Mouse (Mus musculus) thymus, postnatal 25 days (tissue): ENCODE measurements around the gene Ddr2.

Experiments used
- DNase-seq: peaks from one replicate; pipeline ENCODE4 v3.0.0; 2022

Ddr2 gene

DNA sequence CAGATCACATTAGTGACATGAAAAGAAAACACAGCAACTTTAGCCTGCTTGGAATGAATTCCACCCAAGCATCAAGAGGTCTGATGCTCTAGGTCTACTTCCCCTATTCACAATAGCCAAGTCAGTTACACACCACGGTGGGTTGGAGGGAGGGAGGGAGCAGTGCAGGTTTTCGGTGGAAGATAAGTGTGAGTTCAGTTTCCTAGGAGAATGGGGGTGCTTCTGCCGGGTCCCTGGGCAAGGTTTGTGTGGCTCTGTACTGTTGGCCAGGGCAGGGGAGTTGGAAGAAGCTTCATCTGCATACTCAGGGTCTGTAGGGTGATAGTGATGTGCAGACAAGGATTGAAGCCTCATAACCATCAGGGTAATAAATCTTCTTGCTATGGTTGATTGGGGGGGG, 164.6 kb downstream of the Ddr2 start:
- no peak for DNase-seq

DNA sequence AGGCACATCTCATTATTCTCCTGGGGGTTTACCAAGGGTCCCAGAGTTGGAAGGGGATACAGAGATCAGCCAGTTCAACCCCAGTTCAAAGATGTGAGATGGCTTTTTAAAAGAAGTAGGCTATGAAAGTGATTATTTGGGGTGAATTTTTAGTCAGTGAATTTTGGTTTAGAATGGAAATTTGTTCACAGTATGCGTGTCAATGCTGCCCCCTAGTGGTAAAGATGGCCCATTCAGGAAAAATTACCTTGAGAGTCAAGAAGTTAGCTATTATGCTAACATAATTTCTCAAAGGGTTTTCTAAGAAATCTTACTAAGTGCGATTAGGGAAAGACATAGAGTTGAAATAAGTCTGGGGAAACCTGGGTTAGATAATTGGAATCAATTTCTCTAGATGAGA, 171.2 kb downstream of the Ddr2 start:
- DNase-seq: peak; percentile 20

DNA sequence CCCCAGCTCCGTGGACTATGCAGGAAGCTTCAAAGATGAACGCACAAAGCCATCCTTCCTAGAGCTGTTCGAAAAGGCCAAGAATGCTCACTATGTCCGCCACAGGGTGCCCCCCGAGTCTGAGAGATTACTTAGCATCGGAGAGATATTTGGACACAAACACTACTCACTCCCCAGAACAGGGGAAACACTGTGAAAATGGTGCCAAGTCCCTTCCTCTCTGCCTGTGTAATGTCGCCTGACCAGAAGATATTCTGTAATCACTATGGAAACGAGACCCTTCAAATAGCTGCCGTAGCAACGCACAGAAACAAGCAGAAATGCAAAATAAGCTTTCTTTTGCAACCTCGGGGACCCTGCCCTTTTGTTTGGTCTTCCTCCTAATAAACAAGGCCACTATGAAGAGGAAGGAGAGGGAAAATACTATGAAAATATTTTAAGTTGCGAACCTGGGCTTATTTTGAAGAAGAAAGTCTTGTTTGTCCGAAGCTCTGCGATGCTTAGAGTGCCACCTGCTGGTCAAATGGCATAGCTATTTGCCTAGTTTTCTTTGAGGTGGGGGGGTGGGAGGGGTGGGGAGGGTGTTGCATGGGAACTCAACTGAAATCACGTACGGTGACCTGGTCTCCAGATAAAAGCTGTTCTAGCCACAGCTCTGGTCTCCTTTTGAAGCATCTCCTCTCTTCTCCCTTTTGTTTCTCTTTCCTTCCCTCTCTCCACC, 176.4 kb downstream of the Ddr2 start:
- DNase-seq: peak; percentile 22

DNA sequence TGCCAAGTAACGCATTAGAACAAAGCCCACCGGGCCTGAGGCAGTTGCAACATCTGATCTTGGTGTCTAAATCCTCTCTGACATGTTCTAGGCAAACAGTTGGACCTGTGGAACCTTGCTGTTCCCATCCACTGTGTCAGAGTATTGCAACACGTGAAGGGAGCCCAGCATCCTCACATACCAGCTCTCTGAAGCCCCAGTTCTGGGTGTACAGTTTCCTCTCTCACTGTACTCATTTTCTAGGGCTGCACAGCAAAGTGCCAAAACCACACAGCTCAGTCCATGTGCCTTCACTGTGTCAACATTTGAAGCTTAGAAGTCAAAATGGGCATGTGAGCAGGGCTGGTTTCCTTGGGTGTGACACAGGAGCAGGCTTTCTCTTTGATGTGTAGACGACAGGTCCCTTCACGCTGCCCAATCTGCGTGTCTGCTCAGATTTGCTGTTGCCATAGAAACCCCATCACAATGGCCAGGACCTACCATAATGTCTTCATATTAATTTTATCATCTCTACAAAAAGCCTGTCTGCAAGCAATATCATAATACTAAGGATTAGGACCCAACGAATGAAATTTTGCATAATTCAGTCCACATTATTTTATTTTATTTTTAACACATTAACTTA, 178.3 kb downstream of the Ddr2 start:
- DNase-seq: no peak

DNA sequence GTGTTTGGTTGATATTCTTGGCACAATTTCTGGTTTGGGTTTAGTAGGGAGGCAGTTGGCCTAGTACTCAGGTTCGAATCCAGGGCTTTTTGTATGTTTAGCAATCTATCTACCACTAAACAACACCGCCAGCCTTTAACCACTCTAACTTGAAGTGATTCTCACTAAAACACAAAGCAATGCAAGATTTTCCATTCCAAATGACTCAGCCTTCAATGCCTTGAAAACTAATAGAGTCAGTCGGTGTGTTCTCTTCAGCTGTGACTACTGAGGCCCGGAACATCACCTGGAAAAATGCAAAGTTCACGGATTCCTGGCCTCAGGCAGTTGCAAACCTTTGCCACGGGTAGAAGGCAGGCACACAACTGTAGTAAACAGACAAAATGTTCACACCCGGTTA, 178.9 kb downstream of the Ddr2 start:
- DNase-seq: no peak

DNA sequence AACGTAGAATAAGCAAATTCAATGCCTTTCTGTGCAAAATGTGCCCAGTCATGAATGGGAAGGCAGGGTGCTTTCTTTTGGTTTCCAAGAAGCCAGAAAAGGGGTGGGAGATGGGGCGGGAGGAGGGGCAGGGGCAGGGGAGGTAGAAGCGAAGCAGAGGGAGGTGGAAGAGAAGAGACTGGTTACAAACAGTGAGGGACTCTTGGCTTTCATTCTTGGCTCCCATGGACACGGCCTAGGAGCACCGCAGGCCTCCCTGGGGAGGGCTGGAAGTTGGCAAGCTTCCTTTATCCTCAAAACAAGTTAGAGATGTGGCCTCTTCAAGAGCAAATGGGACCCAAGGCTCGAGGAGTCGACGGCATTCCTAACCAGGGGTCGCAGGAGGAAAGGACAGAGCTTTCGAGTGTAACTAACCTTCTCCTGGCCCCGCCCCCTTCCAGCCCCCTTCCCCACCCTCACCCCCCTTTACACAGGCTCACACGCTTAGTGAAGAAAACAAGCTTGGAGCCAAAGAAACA, 182.0 kb downstream of the Ddr2 start, which contains the start of gene Ccdc190:
Gene Ccdc190 (plus strand): TSS at position 195 of the 518 bp plus-strand sequence.
- DNase-seq: no peak

DNA sequence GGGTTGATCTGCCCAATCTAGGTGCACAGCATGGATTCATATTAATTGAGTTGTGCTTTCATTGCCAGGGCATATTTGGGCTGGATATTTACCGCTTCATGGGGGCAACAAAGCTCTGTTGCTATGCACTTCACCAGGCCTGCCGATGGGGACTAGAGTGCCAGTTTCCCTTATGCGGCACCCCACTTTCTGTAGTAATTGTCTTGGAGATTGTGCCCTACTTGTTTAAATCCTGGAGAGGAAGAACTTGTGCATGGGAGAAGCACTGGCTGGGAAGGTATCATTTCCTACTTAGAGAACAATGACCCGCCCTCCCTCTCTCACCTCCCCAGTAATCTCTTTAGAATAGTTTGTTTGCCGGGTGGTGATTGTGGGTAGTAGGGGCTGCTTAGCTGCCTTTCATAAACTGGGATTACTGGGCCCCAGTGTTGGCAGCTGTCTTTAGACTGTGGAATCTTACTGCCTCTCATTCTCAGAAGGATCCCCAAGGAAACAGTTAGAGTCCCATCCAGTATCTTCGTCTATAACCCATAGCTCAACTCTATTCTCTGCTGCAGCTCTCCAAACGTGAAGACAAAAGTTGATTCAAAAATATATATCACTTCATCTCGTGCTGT, 182.7 kb downstream of the Ddr2 start:
- DNase-seq: no peak

DNA sequence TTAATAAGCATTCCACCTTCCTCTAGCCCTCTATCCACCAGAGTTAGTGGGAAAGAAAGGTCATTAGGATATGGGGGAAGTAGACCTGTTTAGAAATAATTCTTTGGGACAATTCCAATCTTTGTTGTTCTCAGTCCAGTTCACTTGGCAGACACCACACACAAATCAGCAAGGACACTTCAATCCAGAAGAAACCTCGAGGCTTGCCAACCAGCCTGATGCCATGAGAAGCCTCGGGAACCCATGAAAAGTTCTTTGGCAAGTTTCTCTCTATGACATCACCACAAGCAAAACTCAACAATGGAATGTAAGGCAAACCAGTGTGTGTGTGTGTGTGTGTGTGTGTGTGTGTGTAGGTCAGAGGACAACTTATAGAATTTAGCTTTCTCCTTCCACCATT, 186.0 kb downstream of the Ddr2 start:
- DNase-seq: no peak
